Mouse (Mus musculus): ENCODE measurements around the gene Rbms3.

Gene Rbms3

DNA sequence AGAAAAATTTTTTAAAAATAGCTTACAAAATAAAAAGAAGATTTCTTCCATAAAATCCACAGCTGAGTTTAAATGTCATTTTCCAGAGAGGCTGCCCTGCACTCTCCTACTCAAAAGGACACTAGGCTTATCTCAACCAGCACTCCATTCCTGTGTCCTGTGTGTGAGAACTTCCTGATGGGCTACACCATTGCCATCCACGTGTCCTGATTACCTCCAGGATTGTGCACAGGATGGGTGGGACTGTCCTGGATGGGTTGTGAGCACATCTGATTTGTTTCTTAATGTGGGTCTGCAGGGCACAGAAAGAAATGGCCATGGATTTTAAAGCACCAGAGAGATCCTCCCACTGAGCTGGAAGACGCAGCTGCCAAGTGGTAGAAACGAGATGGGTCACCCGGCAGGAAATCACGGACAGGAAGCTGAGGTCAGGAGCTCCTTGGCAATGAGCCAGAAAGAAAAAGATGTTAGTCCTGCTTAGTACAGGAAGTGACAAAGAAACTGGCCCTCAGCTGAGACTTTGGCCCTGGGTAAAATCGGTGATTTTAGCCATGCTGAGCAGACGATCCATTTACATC lies 256.5 kb downstream of the Rbms3 start:
- DNase-seq (ENCODE audit: low spot score): no peak

DNA sequence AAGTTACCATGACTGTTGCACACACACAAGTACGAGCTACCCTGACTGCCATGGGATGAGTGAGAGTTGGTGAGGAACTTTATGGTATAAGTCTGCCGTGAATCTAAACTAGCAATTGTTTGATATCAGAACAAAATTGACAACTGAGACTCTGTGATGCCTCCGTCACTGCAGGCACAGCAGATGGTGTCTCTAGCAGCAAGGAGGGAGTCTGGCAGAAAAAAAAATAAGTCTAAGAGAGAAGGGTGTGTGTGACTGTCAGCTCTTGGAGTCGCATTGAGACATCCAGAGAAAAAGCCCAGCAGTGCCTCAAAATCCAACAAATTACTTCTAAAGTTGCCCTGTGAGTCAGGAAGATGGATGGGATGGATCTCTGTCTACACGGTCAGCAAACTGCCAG lies 257.7 kb downstream of the Rbms3 start:
- DNase-seq (ENCODE audit: low spot score): no peak

DNA sequence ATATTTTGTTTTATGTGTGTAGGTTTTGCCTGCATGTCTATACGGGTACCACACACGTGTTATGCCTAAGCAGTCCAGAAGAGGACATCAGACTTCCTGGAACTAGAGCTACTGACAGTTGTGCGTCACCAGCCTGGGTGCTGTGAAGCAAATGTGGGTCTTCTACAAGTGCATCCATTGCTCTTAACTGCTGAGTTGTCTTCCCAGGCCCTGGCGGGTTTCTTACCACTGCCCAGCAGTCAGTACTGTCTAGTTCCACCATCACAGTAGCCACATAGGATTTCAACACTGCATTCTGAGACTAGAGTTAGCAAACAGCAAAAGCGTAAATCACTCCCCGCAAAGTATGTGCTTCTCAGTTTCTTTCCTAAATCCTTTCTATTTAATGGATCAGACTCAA lies 259.6 kb downstream of the Rbms3 start:
- no peak for DNase-seq (ENCODE audit: low spot score)

DNA sequence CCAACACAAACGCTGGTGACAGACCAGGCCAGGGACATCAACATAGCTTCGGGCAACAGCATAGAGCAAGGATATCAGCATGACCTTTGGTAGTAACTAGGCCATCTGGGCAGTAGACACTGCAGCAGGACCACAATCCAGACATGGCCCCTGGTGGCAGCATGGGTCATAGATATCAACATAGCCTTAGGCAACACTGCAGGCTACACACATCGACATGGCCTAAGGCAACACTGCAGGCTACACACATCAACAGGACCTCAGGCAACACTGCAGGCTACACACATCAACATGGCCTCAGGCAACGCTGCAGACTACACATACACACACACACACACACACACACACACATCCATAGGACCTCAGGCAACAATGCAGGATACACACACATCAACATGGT lies 261.7 kb downstream of the Rbms3 start:
- DNase-seq (ENCODE audit: low spot score): no peak

DNA sequence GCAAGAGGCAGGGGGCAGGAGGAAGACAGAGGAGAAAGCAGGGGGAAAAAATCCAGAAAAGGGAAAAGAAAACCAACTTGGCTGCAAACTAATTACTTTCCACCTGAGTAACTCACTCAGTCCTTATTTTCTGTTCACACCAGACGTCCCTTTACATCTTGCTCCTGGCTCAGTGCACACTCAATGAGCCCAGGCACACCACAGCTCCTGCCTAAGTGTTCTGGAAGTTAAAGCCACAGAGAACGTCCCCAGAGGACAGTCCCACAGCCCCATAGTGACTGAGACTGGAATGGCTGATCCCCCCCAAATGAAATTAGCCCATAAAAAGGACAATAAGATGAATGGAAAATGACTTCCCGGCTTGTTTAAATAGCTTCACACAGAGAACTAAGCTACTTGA lies 265.1 kb downstream of the Rbms3 start:
- no peak for DNase-seq (ENCODE audit: low spot score)

DNA sequence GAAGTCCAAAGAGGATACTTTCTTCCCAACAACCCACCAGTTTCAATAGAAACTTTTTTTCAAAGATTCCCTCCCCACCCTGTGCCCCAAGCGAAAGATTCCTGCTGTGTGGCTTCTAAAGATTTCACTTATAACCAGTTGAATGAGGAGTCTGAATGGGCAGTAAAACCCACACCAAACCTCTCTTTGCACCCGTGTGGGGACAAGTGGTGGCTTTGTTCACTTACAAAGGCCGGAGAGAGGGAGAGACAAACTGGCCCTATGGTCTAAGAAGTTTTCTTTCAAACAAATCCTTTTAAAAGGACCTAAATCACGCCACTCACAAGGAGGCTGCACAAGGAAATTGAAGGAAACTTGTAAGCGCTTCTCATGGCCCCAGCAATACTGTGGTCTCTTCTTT lies 268.3 kb downstream of the Rbms3 start:
- DNase-seq (ENCODE audit: low spot score): no peak

DNA sequence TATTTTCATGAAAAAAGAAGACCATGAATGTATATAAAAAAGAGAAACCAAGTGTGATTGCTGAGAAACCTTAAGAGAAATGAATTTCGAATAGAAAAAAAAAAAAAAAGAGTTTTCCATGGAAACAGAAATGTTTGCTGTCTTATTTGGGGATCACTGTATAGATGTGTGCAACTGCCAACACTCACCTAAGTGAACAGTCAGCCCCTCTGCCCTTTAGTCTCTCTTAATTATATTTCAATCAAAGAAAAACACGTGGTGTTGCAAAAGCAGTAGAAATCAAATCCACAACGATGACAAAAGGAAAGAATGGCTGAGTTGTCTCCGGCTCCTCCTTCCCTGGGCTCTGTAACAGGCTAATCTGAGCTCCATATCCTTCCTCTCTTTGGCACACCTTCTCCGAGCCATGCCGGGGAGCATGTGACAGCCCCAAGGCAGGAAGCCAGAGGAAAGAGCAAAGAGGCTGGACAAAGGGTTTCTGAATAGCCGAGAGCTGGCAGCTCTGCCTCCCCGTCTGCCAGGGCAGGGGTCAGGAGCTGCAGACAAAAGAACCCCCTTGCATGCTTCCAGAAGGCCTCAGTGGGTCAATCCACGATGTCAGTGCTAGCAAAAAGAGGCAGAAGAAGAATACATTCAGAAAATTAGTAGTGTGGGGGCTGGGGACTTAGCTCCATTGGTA lies 272.8 kb downstream of the Rbms3 start:
- no peak for DNase-seq (ENCODE audit: low spot score)

DNA sequence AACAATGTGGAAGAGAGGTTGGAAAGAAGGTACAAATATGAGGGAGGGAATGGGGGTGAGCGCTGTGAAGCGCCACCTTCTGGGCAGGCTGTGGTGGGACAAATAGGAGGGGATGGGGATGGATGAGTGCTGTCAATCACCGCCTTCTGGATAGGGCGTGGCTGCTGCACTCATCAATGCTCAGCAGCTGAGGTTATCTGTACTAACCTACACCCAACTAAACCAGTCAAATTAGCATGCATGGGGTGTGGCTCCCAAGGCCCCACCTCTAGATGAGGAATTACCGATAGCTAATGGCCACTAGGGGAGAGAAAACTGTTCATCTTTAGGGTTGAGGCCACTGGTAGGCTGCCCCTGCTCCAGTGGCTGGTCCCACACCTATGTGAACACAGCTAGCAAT lies 274.2 kb downstream of the Rbms3 start:
- no peak for DNase-seq (ENCODE audit: low spot score)

DNA sequence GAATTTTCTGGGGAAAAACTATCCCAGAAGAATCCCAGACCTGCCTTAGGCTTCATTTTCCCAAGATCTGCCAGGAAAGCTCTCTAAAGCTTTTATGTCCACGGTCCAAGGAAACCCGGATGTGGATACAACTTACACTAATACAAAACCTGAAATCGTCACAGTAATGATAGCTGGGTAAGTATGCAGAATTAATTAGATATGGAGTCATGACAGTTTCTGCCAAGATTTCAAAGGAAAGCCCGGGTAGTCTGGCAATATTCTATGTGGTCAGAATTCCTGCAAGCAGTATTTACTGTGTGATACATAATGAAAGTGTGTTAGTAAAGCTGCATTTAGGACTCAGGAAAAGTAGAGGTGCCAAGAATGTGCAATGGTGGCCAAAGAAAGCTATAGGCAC lies 287.4 kb downstream of the Rbms3 start:
- no peak for DNase-seq (ENCODE audit: low spot score)

DNA sequence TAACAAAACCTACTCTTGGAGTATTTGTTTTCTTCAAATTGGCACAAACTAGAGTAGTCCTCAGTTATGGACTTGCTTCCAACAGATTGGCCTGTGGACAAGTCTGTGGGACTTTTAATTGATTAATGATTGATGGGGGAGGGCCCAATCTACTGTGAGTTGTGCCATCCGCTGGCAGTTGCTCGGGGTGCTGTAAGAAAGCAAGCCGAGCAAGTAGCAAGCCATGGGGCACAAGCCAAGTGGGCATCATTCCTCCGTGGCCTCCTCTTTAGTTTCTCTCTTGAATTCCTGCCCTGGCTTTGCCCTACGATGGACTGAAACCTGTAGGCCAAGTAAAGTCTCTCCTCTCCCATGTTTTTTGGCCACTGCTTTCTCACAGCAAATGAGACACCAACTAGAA lies 299.0 kb downstream of the Rbms3 start:
- DNase-seq (ENCODE audit: low spot score): no peak

DNA sequence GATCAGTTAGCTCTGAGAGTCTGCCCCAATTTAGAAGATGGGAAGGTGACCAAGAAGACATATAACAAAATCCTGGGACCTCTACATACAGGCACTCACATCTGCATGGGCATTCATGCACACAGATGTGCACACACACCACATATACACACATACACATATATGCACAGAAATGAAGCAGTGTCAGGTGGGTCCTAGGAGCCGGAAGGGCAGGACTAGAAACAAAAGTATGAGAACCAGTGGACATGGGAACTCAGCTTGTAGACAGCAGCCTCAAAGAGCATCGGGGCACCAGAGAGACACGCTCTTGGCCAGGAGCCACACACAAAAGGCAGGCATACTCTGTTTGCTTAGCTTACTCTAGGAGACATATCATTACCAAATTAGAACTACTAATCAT lies 310.4 kb downstream of the Rbms3 start:
- no peak for DNase-seq (ENCODE audit: low spot score)

DNA sequence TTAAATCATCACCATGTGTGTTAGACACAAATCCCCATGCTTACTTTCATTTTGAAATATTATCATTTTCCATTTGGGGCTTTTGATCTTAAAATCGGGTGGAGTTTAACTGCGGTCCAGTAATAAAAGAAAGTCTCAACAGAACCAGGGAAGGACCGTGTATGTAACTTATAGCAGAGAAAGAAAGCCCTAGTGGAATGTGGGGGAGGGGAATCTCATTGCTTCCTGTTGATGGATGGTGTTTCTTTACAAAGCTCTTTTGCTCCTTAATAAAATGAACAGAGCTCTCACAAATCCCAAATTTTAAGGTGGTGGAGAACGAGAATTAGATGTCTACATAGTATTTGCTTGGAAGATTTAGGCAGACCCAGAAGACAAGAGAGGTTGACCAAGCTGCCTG lies 311.3 kb downstream of the Rbms3 start:
- DNase-seq (ENCODE audit: low spot score): no peak

DNA sequence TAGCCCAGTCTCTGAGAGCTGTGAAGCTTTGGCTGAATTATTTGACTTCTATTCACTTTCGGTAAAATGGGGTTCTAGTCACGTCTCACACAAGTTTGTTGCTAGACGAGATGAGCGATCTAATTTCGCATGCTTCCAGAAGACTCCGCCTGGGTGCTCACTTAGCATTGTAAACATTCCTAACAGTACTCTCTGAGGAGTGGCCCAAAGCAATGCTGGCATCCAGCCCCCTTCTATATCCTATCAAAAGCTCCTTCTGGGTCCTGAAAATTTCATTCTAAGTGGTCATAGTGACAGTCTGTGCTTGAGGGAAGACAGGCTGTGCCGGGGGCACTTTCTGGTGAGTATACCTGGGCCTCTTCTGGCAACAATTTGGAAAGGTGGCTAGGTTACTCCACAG lies 312.5 kb downstream of the Rbms3 start:
- DNase-seq (ENCODE audit: low spot score): no peak

DNA sequence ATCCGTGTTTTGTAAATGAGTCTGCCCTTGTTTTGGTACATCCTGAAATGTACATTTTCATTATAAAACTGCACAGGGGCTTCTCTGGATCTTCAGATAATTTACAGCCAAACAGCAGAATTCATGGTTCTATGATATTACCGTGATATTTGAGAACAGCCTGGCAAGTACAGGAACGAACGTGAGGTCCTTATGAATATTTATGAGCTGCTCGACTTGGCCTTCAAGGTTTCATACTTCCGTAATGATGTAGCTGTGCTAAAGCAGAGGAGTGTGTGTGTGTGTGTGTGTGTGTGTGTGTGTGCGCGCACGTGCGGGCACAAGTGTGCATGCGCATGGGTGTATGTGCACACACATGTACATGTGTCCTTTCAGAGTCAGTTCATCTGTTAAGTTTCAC lies 316.1 kb downstream of the Rbms3 start:
- no peak for DNase-seq (ENCODE audit: low spot score)

DNA sequence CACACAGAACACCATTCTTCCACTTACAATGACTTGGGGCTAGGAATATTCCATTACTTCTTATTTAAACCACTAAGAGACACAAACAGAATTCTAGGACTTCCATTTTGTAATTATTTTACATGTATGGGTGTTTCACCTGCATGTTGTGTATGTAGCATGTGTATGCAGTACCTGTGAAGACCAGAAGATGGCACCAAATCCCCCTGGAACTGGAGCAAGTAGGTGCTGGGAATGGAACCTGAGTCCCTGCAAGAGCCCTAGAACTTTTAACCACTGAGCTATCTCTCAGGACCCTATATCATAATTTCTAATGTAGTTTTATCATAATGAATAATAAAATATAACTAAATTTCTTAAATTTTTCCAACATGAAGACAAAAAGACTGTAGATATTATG lies 319.9 kb downstream of the Rbms3 start:
- no peak for DNase-seq (ENCODE audit: low spot score)

DNA sequence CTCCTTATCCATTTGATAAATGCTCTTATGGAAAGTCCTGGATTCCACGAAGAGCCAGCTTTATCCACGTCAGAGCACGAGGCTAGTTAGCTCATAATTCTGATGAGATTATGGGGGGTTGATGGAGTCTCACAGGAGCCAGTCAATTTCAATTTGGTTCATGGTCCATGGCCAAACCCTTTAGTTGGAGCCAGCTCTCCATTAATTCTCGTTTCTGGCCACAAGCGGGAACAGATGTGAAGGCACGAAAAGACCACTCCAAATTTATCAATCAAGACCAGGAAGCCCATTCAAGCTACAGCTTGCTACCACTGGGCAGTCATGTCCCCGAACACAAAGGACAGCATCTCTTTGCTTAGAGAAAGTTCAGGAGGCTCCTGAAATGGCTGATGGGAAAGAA lies 330.7 kb downstream of the Rbms3 start:
- DNase-seq (ENCODE audit: low spot score): no peak

DNA sequence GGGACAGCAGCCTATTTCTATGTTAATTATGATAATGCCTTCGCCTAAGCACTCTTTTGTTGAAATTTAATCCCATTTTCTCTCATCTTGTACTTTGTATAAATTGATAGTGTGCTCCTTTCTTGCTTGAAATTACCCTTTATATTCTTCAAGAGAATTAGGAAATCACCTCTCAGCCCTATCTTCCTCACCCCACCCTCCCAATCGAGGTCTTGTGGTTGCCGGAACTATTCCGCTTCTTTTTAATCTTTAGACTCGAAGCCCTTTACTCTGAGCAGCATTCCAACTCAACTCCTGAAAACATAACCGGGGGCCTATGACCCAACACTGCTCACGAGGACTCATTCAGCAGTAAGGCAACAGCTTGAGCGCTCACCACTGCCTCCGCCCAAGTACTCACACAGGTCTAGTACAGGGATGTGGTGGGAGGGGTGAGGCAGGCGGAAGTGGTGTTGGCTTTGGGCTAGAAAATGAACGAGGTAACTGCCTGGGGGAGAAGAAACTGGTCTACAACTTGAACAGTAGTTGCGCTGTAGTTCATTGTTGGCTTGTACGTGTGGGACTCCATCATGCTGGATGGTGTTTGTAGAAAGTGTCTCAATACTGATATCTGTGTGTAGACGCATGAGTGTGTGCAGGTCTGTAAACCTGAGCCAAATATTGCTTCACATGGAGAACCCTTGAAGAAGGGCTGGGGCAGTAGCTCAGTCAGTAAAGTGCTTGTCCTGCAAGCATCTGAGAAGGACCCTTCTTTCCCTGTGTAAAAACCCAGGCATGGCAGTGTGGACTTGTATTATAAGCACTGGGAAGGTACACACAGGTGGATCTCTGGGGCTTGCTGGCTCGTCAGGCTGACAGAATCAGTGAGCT lies 331.8 kb downstream of the Rbms3 start:
- no peak for DNase-seq (ENCODE audit: low spot score)

DNA sequence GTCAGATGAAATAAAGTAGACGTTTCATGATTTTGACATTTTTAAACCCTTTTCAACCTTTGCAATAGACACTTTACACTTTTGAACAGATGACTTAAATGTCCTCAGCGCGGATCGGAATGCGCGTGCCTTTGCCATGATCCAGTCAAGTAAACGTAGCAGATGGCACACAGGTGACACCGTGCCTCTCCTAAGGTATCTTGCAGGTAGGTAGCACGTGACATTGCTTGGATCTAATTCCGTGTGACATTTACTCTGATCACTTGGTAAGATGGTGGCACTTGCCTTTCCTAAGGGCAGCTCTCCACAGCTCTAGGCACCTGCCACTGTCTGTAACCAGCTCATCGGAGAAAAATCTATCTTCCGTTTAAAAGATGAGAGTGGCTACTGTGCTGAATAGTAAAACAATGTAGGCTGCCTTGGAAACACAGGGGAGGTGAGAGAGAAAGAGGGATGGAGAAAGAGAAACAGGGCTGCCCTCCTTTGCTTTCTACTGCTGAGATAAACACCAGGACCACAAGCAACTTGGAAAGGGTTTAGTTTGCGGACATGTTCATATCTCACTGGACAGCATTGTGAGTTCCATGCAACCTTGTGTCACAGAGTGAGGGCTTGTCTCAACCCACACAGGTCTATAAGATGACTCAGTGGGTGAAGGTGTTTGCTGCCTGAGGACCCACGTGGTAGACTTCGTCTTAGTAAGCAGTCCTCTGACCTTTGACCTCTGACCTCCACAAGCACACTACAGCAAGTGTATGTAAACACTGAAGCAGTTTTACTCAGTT lies 338.5 kb downstream of the Rbms3 start:
- no peak for DNase-seq (ENCODE audit: low spot score)

DNA sequence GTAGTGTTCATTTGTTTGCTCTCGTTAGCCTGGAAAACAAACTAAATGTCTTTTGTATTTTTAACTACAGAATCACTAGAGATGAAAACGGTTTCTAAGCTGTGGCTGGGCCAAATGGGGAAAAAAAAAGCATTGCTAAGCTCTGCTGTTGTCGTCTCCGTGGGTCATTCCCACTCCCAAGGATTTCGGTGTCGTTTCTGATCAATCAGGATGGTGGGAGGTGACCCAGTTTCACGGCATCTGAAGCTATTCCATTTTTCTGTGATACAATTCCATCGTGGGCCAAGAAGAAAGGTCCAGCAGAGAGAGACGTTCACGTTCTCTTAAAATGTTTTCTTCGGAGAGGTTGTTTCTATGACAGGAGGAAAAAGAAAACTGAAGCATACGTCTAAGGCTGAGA lies 354.9 kb downstream of the Rbms3 start:
- DNase-seq (ENCODE audit: low spot score): no peak

DNA sequence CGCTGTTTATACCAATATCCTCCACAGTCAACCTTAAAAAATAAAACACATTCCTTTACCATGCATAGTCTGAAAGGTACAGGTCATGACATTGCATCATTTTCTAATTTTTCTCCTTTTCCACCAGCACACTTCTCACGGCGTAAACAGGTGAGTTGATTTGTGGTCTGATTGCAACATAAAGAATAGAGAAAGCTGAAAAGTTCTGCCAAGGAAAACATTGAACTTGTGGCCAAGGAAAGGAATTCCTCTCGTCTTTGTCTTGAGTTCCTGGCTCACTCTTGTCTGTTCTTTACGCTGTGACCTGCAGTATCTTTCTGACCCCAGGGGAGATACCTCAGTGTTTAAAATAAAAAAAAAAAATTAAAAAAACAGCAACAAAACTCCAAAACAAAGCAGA lies 370.1 kb downstream of the Rbms3 start:
- no peak for DNase-seq (ENCODE audit: low spot score)

DNA sequence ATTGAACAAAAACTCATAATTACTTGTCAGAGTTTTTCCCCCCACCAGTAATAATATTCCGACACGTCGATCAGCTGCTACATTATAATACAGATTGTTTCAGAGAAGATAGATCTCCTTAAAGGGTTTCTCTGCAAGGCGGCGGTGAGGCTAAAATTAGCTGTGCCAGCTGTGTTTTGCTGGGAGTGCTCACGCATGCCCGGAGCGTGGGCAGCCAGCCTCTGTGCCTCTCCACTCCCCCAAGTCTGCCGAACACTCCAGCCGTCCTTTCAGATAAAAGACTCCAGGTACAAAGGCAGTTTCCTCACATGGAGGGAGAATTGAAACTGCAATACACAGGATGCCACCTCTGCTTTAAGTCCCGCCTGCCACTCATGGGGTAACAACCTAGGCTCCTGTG lies 376.4 kb downstream of the Rbms3 start:
- DNase-seq (ENCODE audit: low spot score): no peak

DNA sequence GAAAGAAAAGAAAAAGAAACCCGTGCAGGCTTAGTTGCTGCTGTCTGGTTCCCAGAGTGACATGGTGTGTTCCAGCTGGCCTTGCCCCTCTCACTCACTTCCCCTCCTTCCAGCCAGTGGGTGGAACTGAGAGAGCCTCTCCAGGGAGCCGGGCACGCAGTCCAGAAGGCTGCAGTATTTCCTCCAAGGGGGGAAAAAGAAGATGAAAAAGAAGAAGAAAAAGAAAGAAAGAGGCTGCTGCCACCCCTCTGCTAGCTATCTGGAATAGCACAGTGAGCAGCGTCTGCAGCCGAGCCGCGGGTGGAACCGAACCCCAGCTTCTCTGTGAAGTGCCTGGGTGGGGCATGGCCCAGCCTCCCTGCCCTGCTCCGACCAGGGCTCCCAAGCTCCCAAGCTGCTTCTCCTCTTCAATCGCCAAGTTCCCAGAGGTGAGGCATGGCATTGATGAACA lies 377.3 kb downstream of the Rbms3 start:
- no peak for DNase-seq (ENCODE audit: low spot score)
